Mouse (Mus musculus) forebrain, embryonic 16.5 days (tissue): ENCODE data around the gene Ddc. TPM values are rescaled to one million over a fixed set of nuclear protein-coding genes. Genes with fewer than 3 reads are reported as not detected.

Source experiments
- ATAC-seq: fragments of 200-750 bp; cut with Nextera tagmentation; 2 replicates; pipeline ENCODE4 v1.8.0; 2017; ENCODE audit warnings: mild to moderate bottlenecking, moderate library complexity
- H3K27ac ChIP-seq: fragments of 300-500 bp; sonication (generic); 2 replicates; pipeline ENCODE4 v1.5.1; 2014; ENCODE audit warnings: low read length, control low read depth
- H3K27me3 ChIP-seq: fragments of 300-500 bp; sonication (generic); replicated peaks from 2 replicates; pipeline ENCODE4 v1.6.1; 2014; ENCODE audit warnings: low read length; ENCODE audit not compliant: control insufficient read depth, insufficient read depth
- H3K36me3 ChIP-seq: fragments of 300-500 bp; sonication (generic); 2 replicates; pipeline ENCODE4 v1.6.1; 2014; ENCODE audit not compliant: control insufficient read depth, insufficient read depth
- H3K4me1 ChIP-seq: fragments of 300-500 bp; sonication (generic); replicated peaks from 2 replicates; pipeline ENCODE4 v1.6.1; 2014; ENCODE audit warnings: low read length; ENCODE audit not compliant: control insufficient read depth, insufficient read depth
- H3K4me2 ChIP-seq: fragments of 300-500 bp; sonication (generic); 2 replicates; pipeline ENCODE4 v1.6.1; 2014; ENCODE audit warnings: mild to moderate bottlenecking, low read length, control low read depth
- H3K4me3 ChIP-seq: fragments of 300-500 bp; sonication (generic); replicated peaks from 2 replicates; pipeline ENCODE4 v1.5.1; 2014; ENCODE audit warnings: mild to moderate bottlenecking, low read length, control low read depth
- H3K9ac ChIP-seq: fragments of 300-500 bp; sonication (generic); replicated peaks from 2 replicates; pipeline ENCODE4 v1.6.1; 2014; ENCODE audit warnings: low read depth, low read length, control low read depth
- H3K9me3 ChIP-seq: fragments of 300-500 bp; sonication (generic); 2 replicates; pipeline ENCODE4 v1.6.1; 2016; ENCODE audit warnings: low read length; ENCODE audit not compliant: control insufficient read depth
- WGBS: fragments of 180-500 bp; shearing (Covaris S2); extraction: QIAGEN DNeasy Blood & Tissue Kit; methylation state at CpG from one replicate; pipeline ENCODE4 v1.1.7; 2014; 5-methylcytosine and 5-hydroxymethylcytosine counted together
- polyA plus RNA-seq: library from polyadenylated mRNA; unstranded; fragments of >200 nt; fragmentation: Nextera tagmentation; extraction: Ambion mirVana; gene quantifications from 2 replicates; pipeline ENCODE4 v1.2.1, GENCODE M21; 2015

The Ddc gene
- polyA plus RNA-seq, 1 experiment from 2014 or later, result 4.4 TPM

- Histone ChIP-seq H3K27ac (no peak overlapping the region), H3K9me3 (no peaks in the 10 kb centered on the region), H3K4me1 (no peaks in the 10 kb centered on the region), H3K4me2 (no peak overlapping the region), H3K36me3 (no peaks in the 10 kb centered on the region), H3K4me3 (no peak overlapping the region), H3K9ac (no peak overlapping the region), H3K27me3 (no peaks in the 10 kb centered on the region)
- WGBS, result 60% methylated on average over 10 of the region's 10 CpGs
- no peak for ATAC-seq
Measured at GRCm38 (mm10) chr11:11892993-11893602, 4.8 kb downstream of the Ddc start.

GRCm38 (mm10) chr11:11891832-11892231, 6.1 kb downstream of the Ddc start:
- ATAC-seq, result no peak
- H3K9me3 ChIP-seq, result no peaks in the 10 kb centered on the region
- H3K9ac ChIP-seq, result no peak overlapping the region
- no peak overlapping the region for H3K4me3 ChIP-seq
- H3K27me3 ChIP-seq, result no peaks in the 10 kb centered on the region
- H3K4me1 ChIP-seq, result no peaks in the 10 kb centered on the region
- H3K4me2 ChIP-seq, result no peak overlapping the region
- no peaks in the 10 kb centered on the region for H3K36me3 ChIP-seq
- no peak overlapping the region for H3K27ac ChIP-seq

GRCm38 (mm10) chr11:11890139-11890741, 7.7 kb downstream of the Ddc start:
- Histone ChIP-seq H3K4me1 (no peaks in the 10 kb centered on the region), H3K4me3 (no peak overlapping the region), H3K27me3 (no peaks in the 10 kb centered on the region), H3K9ac (no peak overlapping the region), H3K4me2 (no peak overlapping the region), H3K9me3 (no peaks in the 10 kb centered on the region), H3K36me3 (no peaks in the 10 kb centered on the region), H3K27ac (no peak overlapping the region)
- WGBS, result 50% methylated on average over 10 of the region's 10 CpGs
- peak; percentile 38 for ATAC-seq

GRCm38 (mm10) chr11:11888727-11889126, 9.2 kb downstream of the Ddc start:
- Histone ChIP-seq H3K9ac (no peak overlapping the region), H3K4me3 (no peak overlapping the region), H3K9me3 (no peaks in the 10 kb centered on the region), H3K36me3 (no peaks in the 10 kb centered on the region), H3K4me1 (no peaks in the 10 kb centered on the region), H3K27me3 (no peaks in the 10 kb centered on the region), H3K27ac (no peak overlapping the region), H3K4me2 (no peak overlapping the region)
- WGBS, result 91% methylated on average over 3 of the region's 3 CpGs
- no peak for ATAC-seq

- no peak overlapping the region for H3K27ac ChIP-seq
- ATAC-seq, result no peak
- WGBS, result 81% methylated on average over 3 of the region's 3 CpGs
Measured at GRCm38 (mm10) chr11:11888051-11888450, 9.9 kb downstream of the Ddc start.

GRCm38 (mm10) chr11:11886403-11886998, 11.4 kb downstream of the Ddc start:
- no peak for ATAC-seq
- 54% methylated on average over 4 of the region's 4 CpGs for WGBS
- Histone ChIP-seq H3K9ac (no peak overlapping the region), H3K27ac (no peak overlapping the region), H3K4me1 (no peaks in the 10 kb centered on the region), H3K9me3 (no peaks in the 10 kb centered on the region), H3K36me3 (no peaks in the 10 kb centered on the region), H3K4me2 (no peak overlapping the region), H3K4me3 (no peak overlapping the region), H3K27me3 (no peaks in the 10 kb centered on the region)

More at GRCm38 (mm10) chr11:11888051-11888450, 9.9 kb downstream of the Ddc start:
- H3K4me1 ChIP-seq, result no peaks in the 10 kb centered on the region
- H3K4me2 ChIP-seq, result no peak overlapping the region
- H3K27me3 ChIP-seq, result no peaks in the 10 kb centered on the region
- no peaks in the 10 kb centered on the region for H3K9me3 ChIP-seq
- no peak overlapping the region for H3K4me3 ChIP-seq
- no peak overlapping the region for H3K9ac ChIP-seq
- H3K36me3 ChIP-seq, result no peaks in the 10 kb centered on the region

- Histone ChIP-seq H3K36me3 (no peaks in the 10 kb centered on the region), H3K4me3 (no peak overlapping the region), H3K9me3 (no peaks in the 10 kb centered on the region), H3K9ac (no peak overlapping the region), H3K4me1 (no peaks in the 10 kb centered on the region), H3K4me2 (no peak overlapping the region), H3K27ac (no peak overlapping the region), H3K27me3 (no peaks in the 10 kb centered on the region)
- no peak for ATAC-seq
- WGBS, result 12% methylated on average over 3 of the region's 3 CpGs
Measured at GRCm38 (mm10) chr11:11885921-11886320, 12.0 kb downstream of the Ddc start.

- Histone ChIP-seq H3K4me1 (no peaks in the 10 kb centered on the region), H3K4me3 (no peak overlapping the region), H3K27ac (no peak overlapping the region), H3K9me3 (no peaks in the 10 kb centered on the region), H3K4me2 (no peak overlapping the region), H3K9ac (no peak overlapping the region), H3K36me3 (no peaks in the 10 kb centered on the region), H3K27me3 (no peaks in the 10 kb centered on the region)
- 80% methylated on average over 4 of the region's 4 CpGs for WGBS
- ATAC-seq, result no peak
Measured at GRCm38 (mm10) chr11:11885246-11885643, 12.7 kb downstream of the Ddc start.

GRCm38 (mm10) chr11:11884533-11885245, 13.3 kb downstream of the Ddc start:
- Histone ChIP-seq H3K36me3 (no peaks in the 10 kb centered on the region), H3K9ac (no peak overlapping the region), H3K27me3 (no peaks in the 10 kb centered on the region), H3K4me2 (no peak overlapping the region), H3K4me1 (no peaks in the 10 kb centered on the region), H3K27ac (no peak overlapping the region), H3K9me3 (no peaks in the 10 kb centered on the region), H3K4me3 (no peak overlapping the region)
- 70% methylated on average over 11 of the region's 11 CpGs for WGBS
- no peak for ATAC-seq
